Mouse (Mus musculus) G1E (cell line): ENCODE measurements around the gene Entpd2. TPM values are rescaled to one million over a fixed set of nuclear protein-coding genes. Genes with fewer than 3 reads are reported as not detected.

Experiments
- ATAC-seq: 2 replicates; pipeline ENCODE4 v1.8.0; 2016; ENCODE audit warnings: mild to moderate bottlenecking; ENCODE audit not compliant: insufficient number of reproducible peaks, poor library complexity, low FRiP score, severe bottlenecking; ENCODE audit errors: extremely low read depth
- DNase-seq: peaks from one replicate; pipeline ENCODE4 v3.0.0; 2012; ENCODE audit warnings: low spot score
- H3K27me3 ChIP-seq: 2 replicates; pipeline ENCODE4 v1.6.1; 2012; ENCODE audit warnings: mild to moderate bottlenecking, low read length, inconsistent platforms; ENCODE audit not compliant: insufficient read depth
- H3K36me3 ChIP-seq: replicated peaks from 2 replicates; pipeline ENCODE3; 2012; ENCODE audit warnings: mild to moderate bottlenecking, inconsistent platforms
- H3K4me1 ChIP-seq: 2 replicates; pipeline ENCODE4 v1.6.1; 2012; ENCODE audit warnings: low read depth, low read length, inconsistent platforms, mixed read lengths; ENCODE audit not compliant: insufficient read depth
- H3K4me3 ChIP-seq: 2 replicates; pipeline ENCODE4 v1.5.1; 2012; ENCODE audit warnings: low read depth, mild to moderate bottlenecking, inconsistent platforms, low read length, moderate library complexity, mixed read lengths
- H3K9me3 ChIP-seq: replicated peaks from 2 replicates; pipeline ENCODE4 v1.6.1; 2012; ENCODE audit warnings: inconsistent platforms
- CTCF ChIP-seq: IDR thresholded peaks from 2 replicates; pipeline ENCODE4 v1.5.1; 2012; ENCODE audit warnings: low read depth, low read length, inconsistent platforms, mixed read lengths
- GATA1 ChIP-seq: IDR thresholded peaks from 2 replicates; pipeline ENCODE4 v1.6.1; 2012; ENCODE audit warnings: borderline replicate concordance, low read length, inconsistent platforms, mixed read lengths
- GATA2 ChIP-seq: IDR thresholded peaks from 2 replicates; pipeline ENCODE4 v1.6.1; 2012; ENCODE audit warnings: low read depth, low read length, inconsistent platforms, borderline replicate concordance
- POLR2AphosphoS5 ChIP-seq: IDR thresholded peaks from 2 replicates; pipeline ENCODE4 v1.6.1; 2012; ENCODE audit warnings: low read depth, low read length, inconsistent platforms; ENCODE audit not compliant: insufficient replicate concordance
- TAL1 ChIP-seq: conservative IDR thresholded peaks from 2 replicates; pipeline ENCODE4 v1.6.1; 2012; ENCODE audit warnings: low read depth, low read length, inconsistent platforms, mixed read lengths
- polyA plus RNA-seq: library from polyadenylated mRNA; stranded (reverse); fragments of >175 nt; gene quantifications from 2 replicates; pipeline ENCODE4 v1.2.3, GENCODE M21; 2012
- total RNA-seq, 2 experiments: library from RNA; stranded (forward) in 1 of 2; stranded (reverse) in 1 of 2; fragments of 200-1000 nt in 1 of 2; fragments of >200 nt in 1 of 2; fragmentation: Nextera tagmentation in 1 of 2; gene quantifications; 2 replicates each; pipeline ENCODE4 v1.2.3; 2014 to 2017

The Entpd2 gene
- total and polyA plus RNA-seq, 3 experiments: 0.03 TPM; not detected in 2

DNA sequence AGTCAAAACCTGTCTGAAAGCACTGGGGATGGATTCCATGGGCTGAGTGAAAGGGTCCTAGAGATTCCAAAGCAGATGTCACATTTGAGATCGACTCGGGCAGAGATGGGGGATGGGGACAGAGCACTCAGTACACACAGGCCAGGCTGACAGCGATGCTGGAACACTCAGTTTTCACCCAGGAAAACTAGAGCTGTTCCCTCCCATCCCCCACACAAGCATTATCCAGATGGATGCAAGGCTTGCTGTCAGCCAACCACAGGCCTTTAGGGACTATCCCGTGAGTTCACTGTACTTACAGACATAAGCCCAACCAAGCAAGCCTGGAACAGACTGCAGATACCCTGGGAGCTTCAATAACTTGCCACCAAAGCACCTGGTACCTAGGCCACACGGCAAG is 4.4 kb upstream of the Entpd2 start:
- no peaks in the 10 kb centered on the region for H3K36me3 ChIP-seq
- no peak for TF ChIP-seq TAL1
- no peak for TF ChIP-seq POLR2AphosphoS5
- no peak for TF ChIP-seq GATA2
- TF ChIP-seq GATA1: no peak
- TF ChIP-seq CTCF: no peak
- ATAC-seq (no peak), DNase-seq (no peak)
- no peak overlapping the region for H3K4me3 ChIP-seq
- peaks cover 39% of the 10 kb centered on the region for H3K27me3 ChIP-seq
- H3K4me1 ChIP-seq: no peaks in the 10 kb centered on the region; the same call in 1 of the 2 replicates
- no peaks in the 10 kb centered on the region for H3K9me3 ChIP-seq

DNA sequence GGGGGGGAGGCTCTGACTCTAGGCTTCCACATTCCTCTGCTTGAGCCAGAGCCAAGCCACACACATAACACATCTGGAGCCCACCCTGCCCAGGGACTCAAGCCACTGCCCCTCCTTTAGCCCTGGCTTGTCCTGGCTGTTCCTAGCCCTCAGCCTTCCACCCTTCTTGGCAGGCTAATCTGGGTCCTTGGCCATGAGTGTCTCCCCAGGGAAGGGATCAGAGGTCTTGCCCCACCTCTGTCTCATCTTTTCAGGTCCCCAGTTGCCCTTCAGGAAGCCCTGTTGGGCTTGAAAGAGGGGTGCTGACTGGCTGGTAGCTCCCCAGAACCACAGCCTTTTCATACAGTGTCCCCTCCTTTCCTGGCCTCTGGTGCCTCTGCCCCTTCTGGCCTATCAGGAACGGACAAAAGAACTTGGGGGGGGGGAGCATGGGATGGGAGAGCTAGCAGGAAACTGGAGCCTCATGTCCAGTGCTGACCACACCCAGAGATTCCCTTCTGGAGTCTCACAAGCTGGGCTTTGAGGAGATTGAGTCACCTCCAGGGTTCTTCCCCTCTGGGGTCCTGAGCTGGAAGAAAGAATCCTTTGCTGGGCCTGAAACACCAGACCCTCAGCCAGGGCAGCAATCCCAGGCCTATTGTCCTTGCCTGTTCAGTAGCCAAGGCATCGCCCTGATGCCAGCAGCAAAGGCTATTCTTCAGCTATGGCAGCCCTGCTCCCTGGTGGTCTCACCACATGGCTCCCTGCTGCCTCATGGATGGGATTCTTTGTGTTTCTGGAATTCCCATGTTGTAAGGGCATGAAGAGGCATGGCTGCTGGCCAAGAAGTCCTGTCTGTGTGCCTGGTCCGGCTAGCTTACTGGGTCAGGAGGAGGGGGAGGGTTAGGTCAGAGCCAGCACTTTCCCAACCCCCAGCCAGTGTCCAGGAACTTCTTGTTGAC is 1.1 kb upstream of the Entpd2 start:
- Histone ChIP-seq H3K27me3 (peaks cover 58% of the 10 kb centered on the region), H3K36me3 (no peaks in the 10 kb centered on the region), H3K4me1 (no peaks in the 10 kb centered on the region; the same call in 1 of the 2 replicates), H3K9me3 (no peaks in the 10 kb centered on the region), H3K4me3 (no peak overlapping the region)
- TF ChIP-seq CTCF (no peak), GATA2 (no peak), TAL1 (no peak), POLR2AphosphoS5 (no peak), GATA1 (no peak)
- ATAC-seq: no peak
- no peak for DNase-seq

DNA sequence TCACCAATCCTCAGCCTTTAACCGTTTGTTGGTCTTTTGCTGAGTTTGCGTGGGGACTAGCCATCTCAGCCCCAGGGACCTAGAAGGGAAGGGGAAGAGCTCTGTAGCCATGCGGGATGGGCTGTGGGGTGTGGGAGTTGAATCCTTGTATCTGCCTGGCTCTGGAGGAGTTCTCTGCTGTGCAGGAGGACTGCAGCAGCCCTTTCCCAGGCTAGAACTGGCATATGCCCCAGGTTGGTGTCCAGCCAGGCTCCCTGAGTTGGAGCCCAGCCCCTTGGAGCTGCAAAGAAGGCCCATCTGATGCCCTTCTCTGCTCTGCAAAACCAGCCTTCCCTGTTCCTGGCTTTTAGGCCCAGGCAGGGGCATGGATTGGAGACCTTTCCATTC is 916 bp downstream of the Entpd2 start:
- H3K27me3 ChIP-seq: peaks cover 65% of the 10 kb centered on the region
- TF ChIP-seq GATA1 (no peak), POLR2AphosphoS5 (no peak)

DNA sequence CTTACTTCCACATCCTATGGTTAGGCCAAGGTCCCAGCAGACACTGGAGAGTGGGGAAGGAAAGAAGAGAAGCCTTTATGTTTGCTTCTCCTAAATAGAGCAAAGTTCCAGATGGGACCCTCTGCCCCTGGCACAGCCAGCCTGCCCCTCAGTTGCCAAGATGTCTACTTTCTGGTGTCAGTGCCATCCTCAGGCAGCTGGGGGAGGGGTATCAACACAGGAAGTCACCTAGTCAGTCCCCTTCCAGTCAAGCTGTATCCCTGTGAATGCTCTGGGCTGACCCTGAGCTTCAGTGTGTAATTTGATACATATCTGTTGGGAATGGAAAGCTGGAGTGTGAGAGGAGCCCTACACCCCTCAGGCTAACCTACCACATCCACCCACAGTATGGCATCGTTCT is 1.3 kb downstream of the Entpd2 start:
- no peaks in the 10 kb centered on the region; the same call in 1 of the 2 replicates for H3K4me1 ChIP-seq
- TF ChIP-seq POLR2AphosphoS5 (no peak), GATA2 (no peak), GATA1 (no peak), TAL1 (no peak), CTCF (no peak)
- no peaks in the 10 kb centered on the region for H3K36me3 ChIP-seq
- H3K27me3 ChIP-seq: peaks cover 65% of the 10 kb centered on the region
- ATAC-seq: no peak
- H3K4me3 ChIP-seq: no peak overlapping the region
- no peak for DNase-seq
- H3K9me3 ChIP-seq: no peaks in the 10 kb centered on the region

More for the DNA sequence above, 916 bp downstream of the Entpd2 start:
- DNase-seq (no peak), ATAC-seq (no peak)
- no peak overlapping the region for H3K4me3 ChIP-seq
- H3K9me3 ChIP-seq: no peaks in the 10 kb centered on the region
- no peaks in the 10 kb centered on the region for H3K36me3 ChIP-seq
- no peaks in the 10 kb centered on the region; the same call in 1 of the 2 replicates for H3K4me1 ChIP-seq

DNA sequence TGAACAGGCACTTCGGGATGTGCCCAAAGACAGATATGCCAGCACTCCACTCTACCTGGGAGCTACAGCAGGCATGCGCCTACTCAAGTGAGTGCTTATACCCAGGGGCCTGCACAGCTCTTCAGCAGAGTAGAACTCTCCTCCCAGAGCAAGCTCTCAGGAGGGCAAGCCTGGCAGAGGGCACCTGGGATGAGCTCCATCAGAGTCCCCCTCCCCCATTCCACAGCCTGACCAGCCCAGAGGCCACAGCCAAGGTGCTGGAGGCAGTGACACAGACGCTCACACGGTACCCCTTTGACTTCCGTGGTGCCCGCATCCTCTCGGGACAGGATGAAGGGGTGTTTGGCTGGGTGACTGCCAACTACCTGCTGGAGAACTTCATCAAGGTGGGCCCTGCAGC is 2.4 kb downstream of the Entpd2 start:
- ATAC-seq (no peak), DNase-seq (no peak)
- peaks cover 70% of the 10 kb centered on the region for H3K27me3 ChIP-seq
- H3K36me3 ChIP-seq: no peaks in the 10 kb centered on the region
- H3K4me1 ChIP-seq: peaks cover 6% of the 10 kb centered on the region
- H3K4me3 ChIP-seq: no peak overlapping the region
- no peaks in the 10 kb centered on the region for H3K9me3 ChIP-seq
- no peak for TF ChIP-seq GATA2
- TF ChIP-seq GATA1: no peak
- TF ChIP-seq TAL1: no peak
- TF ChIP-seq CTCF: no peak
- TF ChIP-seq POLR2AphosphoS5: no peak

DNA sequence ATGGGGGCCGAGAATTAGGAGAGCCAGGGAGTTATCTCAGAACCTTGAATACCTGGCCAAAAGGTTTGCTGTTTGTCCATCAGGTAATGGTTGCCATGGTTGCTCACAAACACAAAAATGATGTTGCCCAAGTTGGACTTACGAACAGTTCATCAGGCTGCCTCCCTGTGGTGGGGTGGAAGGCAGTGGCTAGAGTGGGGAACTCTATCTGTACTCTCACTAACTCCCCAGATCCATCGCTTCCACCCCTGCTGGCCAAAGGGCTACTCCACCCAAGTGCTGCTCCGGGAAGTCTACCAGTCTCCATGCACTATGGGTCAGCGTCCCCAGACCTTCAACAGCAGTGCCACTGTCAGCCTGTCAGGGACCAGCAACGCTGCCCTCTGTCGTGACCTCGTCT is 3.4 kb downstream of the Entpd2 start, which contains the start of gene Npdc1:
Gene Npdc1, plus strand, starts transcription at position 301 of the 400 bp plus-strand sequence.
- no peak for ATAC-seq
- H3K4me1 ChIP-seq: peaks cover 6% of the 10 kb centered on the region
- no peaks in the 10 kb centered on the region for H3K9me3 ChIP-seq
- DNase-seq: no peak
- H3K36me3 ChIP-seq: no peaks in the 10 kb centered on the region
- H3K4me3 ChIP-seq: no peak within 1 kb of the TSS
- no peak for TF ChIP-seq TAL1
- no peak for TF ChIP-seq CTCF
- TF ChIP-seq GATA1: no peak
- no peak for TF ChIP-seq GATA2
- TF ChIP-seq POLR2AphosphoS5: no peak
- H3K27me3 ChIP-seq: peaks cover 78% of the 10 kb centered on the region
